In genomic region chr6:23410256-23411049, GRCm38 (mm10) we compare ENCODE assay signal across 11 mouse cellular contexts.
DNase-seq lines count a peak whose midpoint lies in the region; ATAC-seq and TF ChIP-seq lines count a peak whose summit lies in the region.
"Had no signal": no experiment of that assay in that cellular context is flagged by ENCODE, and none has a peak within 500 bp of the region (broad histone marks: within the 10 kb centered on the region; RNA-seq: fewer than 3 reads in every experiment).

No protein-coding gene starts in this region.

- DNase-seq in R1 (ENCODE audit: low read depth, low spot score) = peak; percentile 77
- DNase-seq in forebrain, postnatal 0 days = peak; percentile 37
- DNase-seq in midbrain, embryonic 11.5 days (ENCODE audit: low spot score, missing footprints) = no peak
- DNase-seq: cerebellum, postnatal 36 days; kidney, postnatal 10 days had no signal

- H3K36me3 ChIP-seq in ES-Bruce4 (ENCODE audit: control insufficient read depth, insufficient read depth, low read length, poor library complexity, severe bottlenecking) = no peaks in the 10 kb centered on the region
- no peaks in the 10 kb centered on the region for H3K36me3 ChIP-seq in forebrain, postnatal 0 days (ENCODE audit: insufficient read depth)
- no peaks in the 10 kb centered on the region for H3K36me3 ChIP-seq in midbrain, embryonic 11.5 days (ENCODE audit: control insufficient read depth, insufficient read depth, low read length)
- H3K36me3 ChIP-seq in intestine, embryonic 15.5 days = no peaks in the 10 kb centered on the region
- H3K36me3 ChIP-seq: limb, embryonic 15.5 days had no signal

- H3K27ac ChIP-seq in ES-Bruce4 (ENCODE audit: insufficient read depth, low read length) = no peak overlapping the region
- no peak overlapping the region for H3K27ac ChIP-seq in forebrain, postnatal 0 days (ENCODE audit: low read depth, low read length)
- H3K27ac ChIP-seq in midbrain, embryonic 11.5 days (ENCODE audit: low read depth, low read length) = no peak overlapping the region
- H3K27ac ChIP-seq in intestine, embryonic 15.5 days = no peak overlapping the region
- H3K27ac ChIP-seq: limb, embryonic 15.5 days had no signal

- no peak for TF ChIP-seq CTCF in ES-Bruce4 (IDR thresholded peaks at IDR 0.05; ENCODE audit: low read depth, low read length)
- no peak for TF ChIP-seq CTCF in forebrain, postnatal 0 days (IDR thresholded peaks at IDR 0.05; ENCODE audit: low read depth)

- peak; percentile 63 for ATAC-seq in forebrain, postnatal 0 days
- peak; percentile 52; the same call in 1 of the 2 replicates for ATAC-seq in midbrain, embryonic 11.5 days (ENCODE audit: low FRiP score)
- no peak for ATAC-seq in erythroid progenitor cell, adult 5-6 weeks (replicated peaks; ENCODE audit: low FRiP score, poor library complexity, severe bottlenecking)
- ATAC-seq in intestine, embryonic 15.5 days = no peak
- ATAC-seq in cerebellum, adult (ENCODE audit: insufficient number of reproducible peaks, low FRiP score, low TSS enrichment) = no peak

- WGBS in forebrain, postnatal 0 days = 6% methylated on average over 12 of the region's 12 CpGs
- 6% methylated on average over 12 of the region's 12 CpGs for WGBS in midbrain, embryonic 11.5 days
- WGBS in intestine, embryonic 15.5 days = 7% methylated on average over 12 of the region's 12 CpGs

- H3K27me3 ChIP-seq in ES-Bruce4 (ENCODE audit: control insufficient read depth, insufficient read depth, low read length, poor library complexity, severe bottlenecking) = no peaks in the 10 kb centered on the region; the same call in 1 of the 2 replicates
- H3K27me3 ChIP-seq in forebrain, postnatal 0 days (ENCODE audit: insufficient read depth, low read length) = no peaks in the 10 kb centered on the region
- no peaks in the 10 kb centered on the region for H3K27me3 ChIP-seq in midbrain, embryonic 11.5 days (ENCODE audit: control insufficient read depth, insufficient read depth, low read length)
- no peaks in the 10 kb centered on the region for H3K27me3 ChIP-seq in intestine, embryonic 15.5 days (replicated peaks)
- H3K27me3 ChIP-seq: limb, embryonic 15.5 days had no signal

- no peak overlapping the region for H3K9ac ChIP-seq in ES-Bruce4 (ENCODE audit: low read depth, poor library complexity, severe bottlenecking)
- no peak overlapping the region for H3K9ac ChIP-seq in forebrain, postnatal 0 days
- H3K9ac ChIP-seq in midbrain, embryonic 11.5 days (ENCODE audit: low read length) = no peak overlapping the region
- no peak overlapping the region for H3K9ac ChIP-seq in intestine, embryonic 15.5 days
- H3K9ac ChIP-seq: limb, embryonic 15.5 days had no signal

- 0 out of 2 replicates have a peak, but pooled peaks have one; percentile 28 for TF ChIP-seq EP300 in ES-Bruce4 (IDR thresholded peaks at IDR 0.05; ENCODE audit: insufficient read depth, low read depth, low read length)

- no peak overlapping the region for H3K4me3 ChIP-seq in ES-Bruce4 (ENCODE audit: low read depth, low read length)
- H3K4me3 ChIP-seq in forebrain, postnatal 0 days (ENCODE audit: low read depth, low read length) = peak overlapping the region; percentile 25
- H3K4me3 ChIP-seq in midbrain, embryonic 11.5 days (ENCODE audit: low read depth, low read length) = no peak overlapping the region
- no peak overlapping the region for H3K4me3 ChIP-seq in intestine, embryonic 15.5 days (replicated peaks)
- H3K4me3 ChIP-seq: erythroblast, embryonic 14.5 days; limb, embryonic 15.5 days had no signal

- H3K9me3 ChIP-seq in ES-Bruce4 (replicated peaks; ENCODE audit: control insufficient read depth, insufficient read depth, low read length, poor library complexity, severe bottlenecking) = no peaks in the 10 kb centered on the region
- H3K9me3 ChIP-seq in forebrain, postnatal 0 days (ENCODE audit: low read length) = no peaks in the 10 kb centered on the region
- H3K9me3 ChIP-seq in midbrain, embryonic 11.5 days (ENCODE audit: control insufficient read depth, low read length) = no peaks in the 10 kb centered on the region
- no peaks in the 10 kb centered on the region for H3K9me3 ChIP-seq in intestine, embryonic 15.5 days
- H3K9me3 ChIP-seq: limb, embryonic 15.5 days had no signal

- peak overlapping the region; percentile 47 for H3K4me2 ChIP-seq in forebrain, postnatal 0 days (ENCODE audit: low read depth)
- H3K4me2 ChIP-seq in midbrain, embryonic 11.5 days = peak overlapping the region; percentile 32; the same call in 1 of the 2 replicates
- H3K4me2 ChIP-seq in intestine, embryonic 15.5 days (replicated peaks) = no peak overlapping the region
- H3K4me2 ChIP-seq: limb, embryonic 15.5 days had no signal

- no peaks in the 10 kb centered on the region for H3K4me1 ChIP-seq in ES-Bruce4 (ENCODE audit: control insufficient read depth, insufficient read depth, low read length)
- H3K4me1 ChIP-seq in forebrain, postnatal 0 days (ENCODE audit: insufficient read depth) = no peaks in the 10 kb centered on the region
- H3K4me1 ChIP-seq in midbrain, embryonic 11.5 days (ENCODE audit: control insufficient read depth, insufficient read depth, low read length) = peaks cover 7% of the 10 kb centered on the region; the same call in 1 of the 2 replicates
- no peaks in the 10 kb centered on the region for H3K4me1 ChIP-seq in intestine, embryonic 15.5 days (replicated peaks)
- H3K4me1 ChIP-seq: limb, embryonic 15.5 days had no signal

- TF ChIP-seq POLR2A in ES-Bruce4 (IDR thresholded peaks at IDR 0.05; ENCODE audit: insufficient read depth, low read length) = no peak

Comparison
In these comparisons a context has a peak if more than half of its experiments do, and no peak if none do; other contexts are left out.
1. ATAC-seq: peak in forebrain, postnatal 0 days (single experiment) and midbrain, embryonic 11.5 days (single experiment); none in erythroid progenitor cell, adult 5-6 weeks (single experiment), intestine, embryonic 15.5 days (single experiment) and cerebellum, adult (single experiment).